Mouse (Mus musculus): ENCODE measurements around the gene Fhl2.

The Fhl2 gene

GRCm38 (mm10) chr1:43094206-43094605 lies 102.6 kb downstream of the Fhl2 start:
- no peak for DNase-seq

GRCm38 (mm10) chr1:43092056-43093015 lies 104.4 kb downstream of the Fhl2 start:
- peak; percentile 77 for DNase-seq

- DNase-seq, result no peak
Measured at GRCm38 (mm10) chr1:43091306-43092055, 105.3 kb downstream of the Fhl2 start.

- DNase-seq, result no peak
Measured at GRCm38 (mm10) chr1:43090418-43090817, 106.4 kb downstream of the Fhl2 start.

GRCm38 (mm10) chr1:43082946-43083345 lies 113.8 kb downstream of the Fhl2 start:
- DNase-seq, result no peak

- DNase-seq, result no peak
Measured at GRCm38 (mm10) chr1:43078124-43078523, 118.7 kb downstream of the Fhl2 start.

- no peak for DNase-seq
Measured at GRCm38 (mm10) chr1:43074791-43075190, 122.0 kb downstream of the Fhl2 start.
